Mouse (Mus musculus): ENCODE measurements around the gene Mtx1.

GRCm38 (mm10) chr3:89224796-89225195 is 2.1 kb downstream of the Mtx1 start:
- TF ChIP-seq EP300 (IDR thresholded peaks at IDR 0.05; ENCODE audit: low read depth) = no peak
- TF ChIP-seq CTCF (IDR thresholded peaks at IDR 0.05; ENCODE audit: low read depth) = no peak
